Mouse (Mus musculus) ES-Bruce4 (cell line): ENCODE measurements around the gene Cog2.

ENCODE experiments used
- CTCF ChIP-seq: IDR thresholded peaks from one replicate; pipeline ENCODE4 v1.8.1; 2011; ENCODE audit warnings: low read depth, low read length
- POLR2A ChIP-seq: IDR thresholded peaks from one replicate; pipeline ENCODE4 v1.8.1; 2011; ENCODE audit warnings: low read length; ENCODE audit not compliant: insufficient read depth

GRCm38 (mm10) chr8:124508321-124508695 lies 12.3 kb upstream of the Cog2 start:
- TF ChIP-seq CTCF (no peak), POLR2A (no peak)
